Mouse (Mus musculus): ENCODE data around the gene Igf1r. TPM values are rescaled to one million over a fixed set of nuclear protein-coding genes. Genes with fewer than 3 reads are reported as not detected.

Gene Igf1r
- polyA plus RNA-seq, 1 experiment from 2014 or later: 36.6 TPM

- ATAC-seq (ENCODE audit: insufficient number of reproducible peaks, insufficient read depth, low FRiP score, low TSS enrichment): no peak
- Histone ChIP-seq H3K27me3 (no peaks in the 10 kb centered on the region), H3K36me3 (peaks cover 83% of the 10 kb centered on the region), H3K4me3 (no peak overlapping the region), H3K4me2 (replicated peaks) (no peak overlapping the region), H3K27ac (no peak overlapping the region), H3K9ac (no peak overlapping the region), H3K9me3 (no peaks in the 10 kb centered on the region), H3K4me1 (no peaks in the 10 kb centered on the region)
- 93% methylated on average over 13 of the region's 13 CpGs for WGBS
Observed at GRCm38 (mm10) chr7:68189691-68190456, 237.2 kb downstream of the Igf1r start.

- no peak overlapping the region for H3K9ac ChIP-seq
- H3K4me2 ChIP-seq (replicated peaks): no peak overlapping the region
- H3K27ac ChIP-seq: no peak overlapping the region
- no peaks in the 10 kb centered on the region for H3K27me3 ChIP-seq
- H3K4me1 ChIP-seq: no peaks in the 10 kb centered on the region
- no peak overlapping the region for H3K4me3 ChIP-seq
- no peaks in the 10 kb centered on the region for H3K9me3 ChIP-seq
- 0 out of 2 replicates have a peak, but pooled peaks have one; percentile 47 for ATAC-seq (ENCODE audit: insufficient number of reproducible peaks, insufficient read depth, low FRiP score, low TSS enrichment)
- 83% methylated on average over 15 of the region's 15 CpGs for WGBS
- H3K36me3 ChIP-seq: peaks cover 71% of the 10 kb centered on the region
Observed at GRCm38 (mm10) chr7:68193958-68194695, 241.5 kb downstream of the Igf1r start.

GRCm38 (mm10) chr7:68199609-68200008 is 247.0 kb downstream of the Igf1r start:
- Histone ChIP-seq H3K9ac (no peak overlapping the region), H3K36me3 (peaks cover 52% of the 10 kb centered on the region), H3K9me3 (no peaks in the 10 kb centered on the region), H3K4me3 (no peak overlapping the region), H3K27me3 (no peaks in the 10 kb centered on the region), H3K4me1 (no peaks in the 10 kb centered on the region), H3K4me2 (replicated peaks) (no peak overlapping the region), H3K27ac (no peak overlapping the region)
- whole genome bisulfite sequencing: 95% methylated on average over 7 of the region's 7 CpGs
- no peak for ATAC-seq (ENCODE audit: insufficient number of reproducible peaks, insufficient read depth, low FRiP score, low TSS enrichment)

GRCm38 (mm10) chr7:68205776-68206427 is 253.3 kb downstream of the Igf1r start:
- Histone ChIP-seq H3K9ac (no peak overlapping the region), H3K4me3 (no peak overlapping the region), H3K9me3 (no peaks in the 10 kb centered on the region), H3K4me2 (replicated peaks) (no peak overlapping the region), H3K27me3 (no peaks in the 10 kb centered on the region), H3K27ac (no peak overlapping the region), H3K4me1 (no peaks in the 10 kb centered on the region), H3K36me3 (peaks cover 67% of the 10 kb centered on the region)
- WGBS: 92% methylated on average over 8 of the region's 8 CpGs
- ATAC-seq (ENCODE audit: insufficient number of reproducible peaks, insufficient read depth, low FRiP score, low TSS enrichment): no peak

- H3K27ac ChIP-seq: no peak overlapping the region
- H3K9ac ChIP-seq: no peak overlapping the region
- no peak overlapping the region for H3K4me2 ChIP-seq (replicated peaks)
- 95% methylated on average over 6 of the region's 6 CpGs for WGBS
- H3K9me3 ChIP-seq: no peaks in the 10 kb centered on the region
- no peak for ATAC-seq (ENCODE audit: insufficient number of reproducible peaks, insufficient read depth, low FRiP score, low TSS enrichment)
- H3K4me3 ChIP-seq: no peak overlapping the region
- H3K36me3 ChIP-seq: peaks cover 78% of the 10 kb centered on the region
- H3K27me3 ChIP-seq: no peaks in the 10 kb centered on the region
- no peaks in the 10 kb centered on the region for H3K4me1 ChIP-seq
Observed at GRCm38 (mm10) chr7:68209039-68209438, 256.4 kb downstream of the Igf1r start.

GRCm38 (mm10) chr7:68210417-68210816 is 257.8 kb downstream of the Igf1r start:
- Histone ChIP-seq H3K4me3 (no peak overlapping the region), H3K4me2 (replicated peaks) (no peak overlapping the region), H3K27me3 (no peaks in the 10 kb centered on the region), H3K27ac (no peak overlapping the region), H3K36me3 (peaks cover 77% of the 10 kb centered on the region), H3K9me3 (no peaks in the 10 kb centered on the region), H3K9ac (no peak overlapping the region), H3K4me1 (no peaks in the 10 kb centered on the region)
- ATAC-seq (ENCODE audit: insufficient number of reproducible peaks, insufficient read depth, low FRiP score, low TSS enrichment): no peak
- WGBS: 84% methylated on average over 4 of the region's 4 CpGs

- H3K27me3 ChIP-seq: no peaks in the 10 kb centered on the region
- WGBS: 90% methylated on average over 7 of the region's 7 CpGs
- H3K9ac ChIP-seq: no peak overlapping the region
- ATAC-seq (ENCODE audit: insufficient number of reproducible peaks, insufficient read depth, low FRiP score, low TSS enrichment): no peak
- peaks cover 80% of the 10 kb centered on the region for H3K36me3 ChIP-seq
- no peak overlapping the region for H3K4me2 ChIP-seq (replicated peaks)
- H3K9me3 ChIP-seq: no peaks in the 10 kb centered on the region
- no peak overlapping the region for H3K4me3 ChIP-seq
- H3K4me1 ChIP-seq: no peaks in the 10 kb centered on the region
- H3K27ac ChIP-seq: no peak overlapping the region
Observed at GRCm38 (mm10) chr7:68211883-68212282, 259.3 kb downstream of the Igf1r start.

- Histone ChIP-seq H3K4me3 (no peak overlapping the region), H3K4me1 (no peaks in the 10 kb centered on the region), H3K9me3 (no peaks in the 10 kb centered on the region), H3K4me2 (replicated peaks) (no peak overlapping the region), H3K27me3 (no peaks in the 10 kb centered on the region), H3K36me3 (peaks cover 79% of the 10 kb centered on the region), H3K9ac (no peak overlapping the region), H3K27ac (no peak overlapping the region)
- whole genome bisulfite sequencing: 78% methylated on average over 5 of the region's 5 CpGs
- no peak for ATAC-seq (ENCODE audit: insufficient number of reproducible peaks, insufficient read depth, low FRiP score, low TSS enrichment)
Observed at GRCm38 (mm10) chr7:68213842-68214241, 261.2 kb downstream of the Igf1r start.

GRCm38 (mm10) chr7:68215522-68216070 is 263.0 kb downstream of the Igf1r start:
- Histone ChIP-seq H3K9ac (no peak overlapping the region), H3K4me3 (no peak overlapping the region), H3K27ac (no peak overlapping the region), H3K4me2 (replicated peaks) (no peak overlapping the region), H3K9me3 (no peaks in the 10 kb centered on the region), H3K36me3 (peaks cover 78% of the 10 kb centered on the region), H3K4me1 (no peaks in the 10 kb centered on the region), H3K27me3 (no peaks in the 10 kb centered on the region)
- 88% methylated on average over 18 of the region's 18 CpGs for WGBS
- no peak for ATAC-seq (ENCODE audit: insufficient number of reproducible peaks, insufficient read depth, low FRiP score, low TSS enrichment)

- no peaks in the 10 kb centered on the region for H3K27me3 ChIP-seq
- H3K27ac ChIP-seq: no peak overlapping the region
- H3K9me3 ChIP-seq: no peaks in the 10 kb centered on the region
- no peak overlapping the region for H3K4me3 ChIP-seq
- H3K4me2 ChIP-seq (replicated peaks): no peak overlapping the region
- 88% methylated on average over 11 of the region's 11 CpGs for WGBS
- H3K4me1 ChIP-seq: peaks cover 14% of the 10 kb centered on the region
- peaks cover 54% of the 10 kb centered on the region for H3K36me3 ChIP-seq
- no peak for ATAC-seq (ENCODE audit: insufficient number of reproducible peaks, insufficient read depth, low FRiP score, low TSS enrichment)
- H3K9ac ChIP-seq: no peak overlapping the region
Observed at GRCm38 (mm10) chr7:68218879-68219278, 266.3 kb downstream of the Igf1r start.

- Histone ChIP-seq H3K27ac (no peak overlapping the region), H3K4me1 (peaks cover 14% of the 10 kb centered on the region), H3K27me3 (no peaks in the 10 kb centered on the region), H3K4me2 (replicated peaks) (no peak overlapping the region), H3K9me3 (no peaks in the 10 kb centered on the region), H3K9ac (no peak overlapping the region), H3K4me3 (no peak overlapping the region), H3K36me3 (peaks cover 58% of the 10 kb centered on the region)
- ATAC-seq (ENCODE audit: insufficient number of reproducible peaks, insufficient read depth, low FRiP score, low TSS enrichment): no peak
- 85% methylated on average over 9 of the region's 9 CpGs for WGBS
Observed at GRCm38 (mm10) chr7:68221677-68222230, 269.1 kb downstream of the Igf1r start.

Data from embryonic facial prominence, embryonic 12.5 days (tissue).